Mouse (Mus musculus) C2C12 (cell line): Measurements from ENCODE around the gene St8sia1.

Experiments used
- CEBPB ChIP-seq: IDR thresholded peaks from one replicate; pipeline ENCODE4 v1.6.1; 2011; ENCODE audit warnings: low read depth, mild to moderate bottlenecking, control low read depth, moderate library complexity
- CTCF ChIP-seq: IDR thresholded peaks from one replicate; pipeline ENCODE4 v1.5.1; 2011; ENCODE audit not compliant: control insufficient read depth, insufficient read depth, insufficient read length
- MAX ChIP-seq: IDR thresholded peaks from one replicate; pipeline ENCODE4 v1.6.1; 2011; ENCODE audit warnings: mild to moderate bottlenecking, control low read depth
- MYOD1 ChIP-seq: IDR thresholded peaks from one replicate; pipeline ENCODE4 v1.6.1; 2011; ENCODE audit warnings: low read depth; ENCODE audit not compliant: control insufficient read depth, insufficient read length
- MYOG ChIP-seq: IDR thresholded peaks from one replicate; pipeline ENCODE4 v1.6.1; 2011; ENCODE audit not compliant: control insufficient read depth, insufficient read length; ENCODE audit errors: extremely low read depth

DNA sequence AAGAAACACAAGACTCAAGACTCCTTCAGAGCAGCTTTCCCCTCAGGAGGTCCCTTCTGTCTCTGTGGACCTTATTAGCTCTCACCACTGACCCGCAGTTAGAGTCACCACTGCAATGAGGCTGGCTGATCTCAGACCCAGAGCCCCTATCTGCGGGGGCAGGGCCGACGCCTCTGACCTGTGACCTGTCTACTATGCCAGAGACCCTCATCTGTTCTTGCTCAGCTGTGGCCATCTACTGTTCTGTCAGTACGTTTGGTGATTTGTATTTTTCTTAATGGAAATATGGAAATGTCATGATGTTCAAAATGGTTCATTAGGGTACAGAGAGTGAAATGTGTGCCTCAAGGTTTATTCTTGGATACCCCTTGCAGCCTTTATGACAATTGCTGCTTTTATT lies 114.9 kb downstream of the St8sia1 start:
- TF ChIP-seq CTCF = no peak
- TF ChIP-seq MAX = no peak
- no peak for TF ChIP-seq CEBPB
- TF ChIP-seq MYOG = no peak
- no peak for TF ChIP-seq MYOD1
